Mouse (Mus musculus): ENCODE measurements around the gene Olfr873.

DNA sequence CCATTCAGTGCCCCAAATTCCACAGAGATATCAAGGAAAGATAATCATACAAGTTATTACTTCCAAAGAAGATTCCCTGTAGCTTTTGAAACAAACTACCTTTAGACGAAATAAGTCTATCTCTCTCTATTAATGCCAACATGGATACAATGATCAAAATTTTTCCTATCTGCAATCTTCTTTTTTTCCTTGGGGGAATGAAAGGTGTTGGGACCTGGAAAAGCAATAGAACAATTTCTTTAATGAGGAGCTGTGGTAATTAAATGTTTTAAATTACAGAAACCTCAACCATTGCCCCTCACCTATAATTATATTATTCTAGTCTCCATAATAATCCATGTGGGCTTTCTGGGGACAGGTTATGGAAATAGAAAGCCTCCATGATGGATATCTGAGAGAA is 16.3 kb upstream of the Olfr873 start, which contains the start of gene Olfr39:
- TF ChIP-seq POLR2A (IDR thresholded peaks at IDR 0.05; ENCODE audit: low read depth, low read length) (no peak), CTCF (conservative IDR thresholded peaks at IDR 0.05; ENCODE audit: insufficient read depth, insufficient read length, low read depth, low read length) (no peak)

All from kidney, adult 2 months (tissue).